In genomic region chr7:128672408-128673010, GRCm38 (mm10) we compare ENCODE assay signal across 7 mouse cellular contexts.
A peak's percentile ranks its signal among the peaks of the same experiment; 100 is the strongest.
DNase-seq lines count a peak whose midpoint lies in the region; ATAC-seq and TF ChIP-seq lines count a peak whose summit lies in the region.

No protein-coding gene starts in this region.

- TF ChIP-seq CTCF in G1E (IDR thresholded peaks at IDR 0.05; ENCODE audit: low read depth, low read length) = no peak

- WGBS in heart, embryonic 16.5 days = 12% methylated on average over 15 of the region's 15 CpGs
- 8% methylated on average over 15 of the region's 15 CpGs for whole genome bisulfite sequencing in liver, embryonic 11.5 days

- peaks cover 34% of the 10 kb centered on the region for H3K4me1 ChIP-seq in G1E (ENCODE audit: insufficient read depth, low read depth, low read length)
- H3K4me1 ChIP-seq in heart, embryonic 16.5 days (ENCODE audit: control insufficient read depth, insufficient read depth, low read length) = peaks cover 8% of the 10 kb centered on the region
- peaks cover 31% of the 10 kb centered on the region for H3K4me1 ChIP-seq in liver, embryonic 11.5 days (replicated peaks; ENCODE audit: control insufficient read depth, insufficient read depth, low read length)

- peaks cover 3% of the 10 kb centered on the region; the same call in 1 of the 2 replicates for H3K9me3 ChIP-seq in G1E (replicated peaks)
- H3K9me3 ChIP-seq in heart, embryonic 16.5 days (replicated peaks; ENCODE audit: control insufficient read depth, low read length) = 0 out of 2 replicates have a peak, but pooled peaks cover 4% of the 10 kb centered on the region
- no peaks in the 10 kb centered on the region for H3K9me3 ChIP-seq in liver, embryonic 11.5 days (ENCODE audit: control insufficient read depth, low read length)

- H3K27me3 ChIP-seq in G1E (ENCODE audit: insufficient read depth, low read length) = no peaks in the 10 kb centered on the region
- no peaks in the 10 kb centered on the region for H3K27me3 ChIP-seq in heart, embryonic 16.5 days (ENCODE audit: control insufficient read depth, insufficient read depth, low read length)
- no peaks in the 10 kb centered on the region for H3K27me3 ChIP-seq in liver, embryonic 11.5 days (replicated peaks; ENCODE audit: control insufficient read depth, insufficient read depth, low read length)

- ATAC-seq in G1E (ENCODE audit: extremely low read depth, insufficient number of reproducible peaks, low FRiP score, poor library complexity, severe bottlenecking) = peak; percentile 98
- ATAC-seq in heart, embryonic 16.5 days (replicated peaks; ENCODE audit: extremely low read depth, insufficient read depth, low FRiP score) = peak; percentile 55
- ATAC-seq in liver, embryonic 11.5 days (replicated peaks; ENCODE audit: low FRiP score) = peak; percentile 97

- H3K4me2 ChIP-seq in heart, embryonic 16.5 days (ENCODE audit: low read depth, low read length) = peak overlapping the region; percentile 61
- H3K4me2 ChIP-seq in liver, embryonic 11.5 days = peak overlapping the region; percentile 61

- peak overlapping the region; percentile 59 for H3K4me3 ChIP-seq in G1E (ENCODE audit: low read depth, low read length)
- peak overlapping the region; percentile 31; the same call in 1 of the 2 replicates for H3K4me3 ChIP-seq in heart, embryonic 16.5 days (ENCODE audit: low read length)
- no peak overlapping the region for H3K4me3 ChIP-seq in liver, embryonic 11.5 days (ENCODE audit: low read depth, low read length)

- H3K36me3 ChIP-seq in G1E (replicated peaks) = peaks cover 53% of the 10 kb centered on the region
- H3K36me3 ChIP-seq in heart, embryonic 16.5 days (ENCODE audit: control insufficient read depth, insufficient read depth) = 0 out of 2 replicates have a peak, but pooled peaks cover 5% of the 10 kb centered on the region
- peaks cover 4% of the 10 kb centered on the region; the same call in 1 of the 2 replicates for H3K36me3 ChIP-seq in liver, embryonic 11.5 days (ENCODE audit: control insufficient read depth, insufficient read depth, low read length)

- peak overlapping the region; percentile 43 for H3K27ac ChIP-seq in heart, embryonic 16.5 days (ENCODE audit: low read length)
- peak overlapping the region; percentile 80 for H3K27ac ChIP-seq in liver, embryonic 11.5 days (ENCODE audit: low read depth, low read length)

- H3K9ac ChIP-seq in heart, embryonic 16.5 days (ENCODE audit: low read length) = 0 out of 2 replicates have a peak overlapping the region, but pooled peaks have one; percentile 3
- H3K9ac ChIP-seq in liver, embryonic 11.5 days (ENCODE audit: low read depth, low read length) = no peak overlapping the region; the same call in 1 of the 2 replicates

- DNase-seq in G1E (ENCODE audit: low spot score) = peak; percentile 73
- peak; percentile 69 for DNase-seq in ZHBTc4 (ENCODE audit: low read depth, low spot score)
- peak; percentile 57 to 70 for DNase-seq in cerebellum, postnatal 36 days
- peak; percentile 49 for DNase-seq in liver, embryonic 11.5 days (ENCODE audit: low spot score)
- peak; percentile 29 for DNase-seq in retina, adult 2 months (ENCODE audit: low read depth, low spot score)
- no peak for DNase-seq in lung, postnatal 14 days
